Mouse (Mus musculus): ENCODE measurements at regions not wholly inside any gene's neighbourhood (a gene's known extent, or its start where the extent isn't known, plus 50 kb on each side); places are given as distances from the start of the nearest gene placed in this dataset.

- DNase-seq, result no peak
These were observed 133.2 kb downstream of the Lpin1 start for GRCm38 (mm10) chr12:16477572-16477971.

DNA sequence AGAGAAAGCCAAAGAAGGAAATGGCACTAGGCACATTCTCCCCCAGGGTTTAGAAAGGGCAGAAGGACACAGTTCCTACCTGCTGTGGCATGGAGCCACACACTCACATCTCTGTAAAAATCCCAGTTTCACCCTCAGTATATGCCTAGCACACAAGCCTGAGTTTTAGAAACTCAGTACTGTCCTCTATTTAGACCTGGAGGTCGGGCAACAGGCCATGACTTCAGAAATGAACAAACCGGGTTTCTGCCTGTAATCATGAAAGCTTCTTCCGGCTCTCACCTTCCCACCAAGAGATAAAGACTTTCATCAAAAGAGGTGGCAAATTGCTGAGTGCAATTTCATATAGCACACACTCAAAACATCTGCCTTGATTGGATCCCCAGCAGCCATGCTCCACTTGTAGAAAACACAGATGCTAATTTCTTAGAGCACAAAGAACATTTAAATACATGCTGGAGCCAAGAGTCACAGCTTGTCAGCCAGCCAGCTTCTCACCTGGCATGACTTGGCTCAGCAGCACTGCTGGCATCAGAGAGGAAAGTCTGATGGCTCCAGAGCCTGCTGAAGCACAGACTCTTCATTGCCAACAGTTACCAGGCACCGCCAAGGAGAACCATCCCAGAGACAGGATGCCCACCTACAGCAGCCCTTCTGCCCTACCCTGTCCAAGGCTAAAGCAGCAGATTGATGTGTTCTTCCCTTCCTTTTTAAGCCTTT, 136.2 kb downstream of the Lpin1 start:
- peak; percentile 82 for DNase-seq

GRCm38 (mm10) chr12:16457419-16457818, 153.3 kb downstream of the Lpin1 start:
- DNase-seq, result no peak

DNA sequence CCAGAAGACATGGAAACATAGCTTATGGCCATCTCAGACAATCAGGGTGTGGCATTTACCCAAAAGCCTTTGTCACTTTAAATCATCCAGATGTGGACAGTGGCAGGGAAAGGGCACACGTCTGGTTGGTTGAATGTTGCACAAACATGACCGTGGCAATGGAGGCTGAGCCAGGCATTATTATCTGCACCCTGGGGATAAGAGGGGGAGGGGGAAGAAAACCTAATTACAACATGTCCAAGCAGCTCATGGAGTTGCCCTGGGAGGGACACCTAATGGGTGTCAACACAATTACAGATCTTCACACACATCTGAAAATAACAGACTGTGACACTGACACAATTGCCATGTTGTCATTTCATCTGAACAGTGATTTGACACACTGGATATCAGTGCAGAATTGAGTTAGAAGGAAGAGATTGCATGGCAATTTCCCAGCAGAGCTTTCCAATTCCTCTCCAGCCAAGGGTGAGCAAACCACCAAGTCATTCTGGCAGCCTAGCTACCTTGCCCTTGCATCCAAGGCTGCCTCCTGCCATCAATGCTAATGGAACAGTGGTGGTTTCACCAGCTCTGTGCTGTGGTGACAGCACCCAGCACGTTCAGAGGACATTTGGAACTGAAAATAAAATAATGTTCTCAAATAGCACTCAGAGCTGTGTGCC, 159.9 kb downstream of the Lpin1 start:
- no peak for DNase-seq

DNA sequence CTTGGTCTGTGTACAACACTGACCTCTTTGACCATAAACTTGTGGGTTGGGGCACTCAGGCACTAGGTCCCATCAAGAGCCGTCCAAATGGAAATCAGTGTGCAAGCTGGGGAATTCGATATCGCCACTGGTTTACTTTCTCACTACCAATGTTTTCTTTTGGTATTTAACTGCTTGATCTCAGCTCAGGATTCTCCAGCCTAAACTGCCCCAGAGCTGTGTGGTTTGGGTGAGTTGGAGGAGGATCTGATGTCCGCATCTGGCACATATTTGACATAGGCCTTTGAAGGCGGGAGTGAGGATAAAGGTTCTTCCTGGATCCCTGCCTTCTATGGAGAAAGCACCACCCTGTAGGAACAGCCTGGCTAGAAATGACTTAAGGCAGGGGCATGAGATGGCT, 172.0 kb downstream of the Lpin1 start:
- no peak for DNase-seq

GRCm38 (mm10) chr12:16436961-16437360, 173.8 kb downstream of the Lpin1 start:
- peak in 1 of 2 experiments; percentile 3 for DNase-seq

GRCm38 (mm10) chr12:16436255-16436654, 174.5 kb downstream of the Lpin1 start:
- no peak for DNase-seq

- DNase-seq, result peak; percentile 70
These were observed 176.0 kb downstream of the Lpin1 start for GRCm38 (mm10) chr12:16434739-16435138.

DNA sequence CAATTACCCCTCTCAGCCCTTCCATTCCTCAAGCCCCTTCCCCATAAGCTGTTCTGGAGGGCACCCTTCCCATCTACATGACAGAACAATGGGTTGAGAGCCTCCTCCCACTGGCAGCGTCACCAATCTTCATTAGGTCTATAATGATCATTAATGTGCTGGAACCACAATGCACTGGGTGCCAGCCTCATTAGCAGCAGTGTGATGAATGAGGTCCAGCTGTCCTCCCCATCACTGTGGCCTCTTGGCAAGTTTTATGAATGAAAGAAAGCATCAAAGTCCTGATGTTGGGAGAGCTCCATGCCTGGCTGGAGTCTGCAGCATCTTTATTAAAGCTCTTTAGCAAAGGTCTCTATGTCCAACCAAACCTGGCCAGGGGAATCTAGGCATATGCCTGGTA, 176.5 kb downstream of the Lpin1 start:
- DNase-seq, result peak; percentile 2 to 9

GRCm38 (mm10) chr12:16425980-16426379, 184.8 kb downstream of the Lpin1 start:
- no peak for DNase-seq

GRCm38 (mm10) chr12:16424526-16424925, 186.2 kb downstream of the Lpin1 start:
- DNase-seq, result no peak

GRCm38 (mm10) chr12:16395720-16396119, 215.0 kb downstream of the Lpin1 start:
- no peak for DNase-seq

DNA sequence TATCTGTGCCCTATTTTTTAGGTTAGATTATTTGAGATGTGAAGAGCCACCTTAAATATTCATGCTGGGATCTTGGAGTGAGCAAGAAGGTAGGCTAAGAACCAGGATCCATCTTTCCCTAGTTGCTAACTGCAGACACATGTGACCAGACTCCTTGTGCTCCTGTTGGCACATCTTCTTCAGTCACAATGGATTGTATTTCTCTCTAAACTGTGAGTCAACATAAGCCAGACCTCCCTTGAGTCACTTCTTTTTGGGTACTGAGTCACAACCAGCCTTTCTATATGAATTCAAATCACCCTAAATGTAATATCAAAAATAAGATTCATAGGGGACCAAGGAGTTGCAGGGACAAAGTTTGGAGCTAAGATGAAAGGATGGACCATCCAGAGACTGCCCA, 217.9 kb downstream of the Lpin1 start:
- no peak for DNase-seq

DNA sequence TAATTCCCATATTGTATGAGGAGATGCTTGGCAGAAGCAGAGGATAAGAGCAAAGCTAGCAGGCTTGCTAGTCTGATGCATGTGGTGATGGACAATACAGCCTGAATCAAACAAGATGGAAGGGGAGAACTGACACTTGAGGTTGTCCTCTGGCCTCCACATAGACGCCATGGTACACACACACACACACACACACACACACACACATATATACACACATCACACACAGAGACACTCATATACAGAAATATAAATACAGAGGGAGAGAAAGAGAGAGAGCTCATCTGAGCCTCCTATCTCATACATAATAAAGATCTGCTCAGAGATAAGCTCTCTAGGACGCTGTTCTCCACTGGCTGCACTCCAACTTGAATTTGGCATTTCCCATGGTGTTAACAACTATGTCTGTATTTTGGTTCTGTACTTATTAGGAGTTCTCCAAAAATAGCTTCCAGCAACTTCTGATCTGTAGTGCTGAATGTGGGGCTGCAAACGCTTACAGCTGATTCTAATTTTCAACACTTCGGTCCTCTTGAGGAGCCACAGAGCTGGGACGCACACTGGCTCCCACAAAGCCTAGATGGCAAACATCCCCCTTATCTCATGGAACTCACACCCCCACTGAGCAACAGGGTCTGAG, 219.0 kb downstream of the Lpin1 start:
- DNase-seq, result no peak

DNA sequence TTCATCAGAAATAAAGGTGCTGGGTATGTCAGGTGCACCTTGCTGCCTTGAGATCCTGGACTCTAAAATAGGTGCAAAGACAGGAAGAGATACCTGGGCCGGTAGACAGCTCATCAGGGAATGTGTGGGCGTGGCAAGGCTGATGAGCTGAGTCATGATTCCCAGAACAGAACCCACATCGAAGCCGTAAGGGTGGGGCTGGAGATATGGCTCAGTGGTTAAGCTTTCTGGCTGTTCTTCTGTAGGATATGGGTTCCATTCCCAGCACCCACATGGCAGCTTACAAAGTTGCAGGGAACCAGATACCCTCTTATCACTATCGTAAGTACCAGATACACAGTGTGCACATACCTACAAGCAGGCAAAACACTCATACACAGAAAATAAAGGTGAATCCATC, 219.6 kb downstream of the Lpin1 start:
- DNase-seq, result no peak

DNA sequence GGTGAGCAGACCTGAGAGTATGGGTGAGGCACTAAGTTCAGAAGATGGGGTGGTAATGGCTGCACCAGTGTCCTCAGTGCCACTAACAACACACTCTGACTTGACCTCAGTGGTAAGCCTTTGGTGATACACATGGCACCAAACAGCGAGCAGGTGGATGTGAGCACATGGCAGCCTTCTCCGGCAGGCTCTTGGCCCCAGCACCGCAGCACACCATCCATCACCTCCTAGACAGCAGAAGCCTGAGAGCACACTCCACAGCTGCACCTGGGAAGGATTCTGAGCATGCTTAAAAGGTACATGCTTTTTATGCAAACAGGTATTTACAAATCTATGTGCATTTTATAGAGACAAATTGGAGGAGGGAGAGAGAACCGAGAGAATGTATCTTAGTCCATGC, 223.7 kb downstream of the Lpin1 start:
- no peak for DNase-seq

GRCm38 (mm10) chr12:16384396-16384795, 226.4 kb downstream of the Lpin1 start:
- no peak for DNase-seq

GRCm38 (mm10) chr12:16383499-16383935, 227.2 kb downstream of the Lpin1 start:
- DNase-seq, result no peak

DNA sequence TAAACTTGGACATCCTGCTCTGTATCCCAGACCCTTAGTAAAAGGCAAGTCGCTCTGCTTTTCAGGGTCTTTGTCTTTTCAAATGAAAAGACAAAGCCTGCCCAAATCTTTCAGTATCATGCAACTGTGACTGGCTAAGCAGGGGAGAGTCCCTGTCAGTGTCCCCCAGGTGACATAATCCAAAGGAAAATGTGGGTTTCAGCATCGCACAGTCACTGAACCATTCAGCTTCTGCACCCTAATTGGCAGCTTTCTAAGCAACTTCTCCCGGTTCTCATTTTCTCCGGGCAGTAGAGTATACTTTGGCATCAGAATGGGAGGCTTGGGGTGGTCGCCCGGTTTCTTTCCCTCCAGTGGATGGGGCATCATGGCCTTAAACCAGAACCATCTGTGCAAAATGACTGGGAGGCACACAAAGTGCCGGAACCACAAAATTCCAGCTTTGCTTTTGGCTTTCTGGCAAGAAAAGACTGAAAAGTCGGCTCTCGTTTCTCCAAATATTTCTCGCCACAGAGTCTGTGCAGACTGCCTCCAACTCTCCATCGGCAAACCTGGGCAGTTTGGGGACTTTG, 228.3 kb downstream of the Lpin1 start:
- DNase-seq, result no peak

GRCm38 (mm10) chr12:16381026-16381425, 229.7 kb downstream of the Lpin1 start:
- DNase-seq, result no peak

DNA sequence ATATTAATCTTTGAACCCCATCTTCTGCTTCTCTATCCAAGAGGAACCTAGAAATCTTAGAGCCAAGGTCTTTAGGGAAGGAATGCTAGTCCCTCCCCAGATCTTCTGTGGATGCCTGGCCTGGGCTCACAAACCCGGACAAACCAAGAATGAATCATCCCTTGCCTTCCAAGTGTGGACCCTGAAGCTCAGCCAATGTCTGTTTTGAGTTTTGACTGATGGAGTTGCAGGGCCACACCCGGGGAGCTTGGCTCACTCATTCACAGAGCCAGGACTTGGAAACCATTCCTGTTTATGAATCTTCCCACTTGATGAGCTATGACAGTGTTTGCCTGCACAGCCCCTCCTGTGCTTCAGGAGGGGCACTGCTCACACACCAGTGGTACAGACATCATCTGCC, 230.4 kb downstream of the Lpin1 start:
- DNase-seq, result no peak

GRCm38 (mm10) chr12:16379415-16379814, 231.4 kb downstream of the Lpin1 start:
- DNase-seq, result no peak

DNA sequence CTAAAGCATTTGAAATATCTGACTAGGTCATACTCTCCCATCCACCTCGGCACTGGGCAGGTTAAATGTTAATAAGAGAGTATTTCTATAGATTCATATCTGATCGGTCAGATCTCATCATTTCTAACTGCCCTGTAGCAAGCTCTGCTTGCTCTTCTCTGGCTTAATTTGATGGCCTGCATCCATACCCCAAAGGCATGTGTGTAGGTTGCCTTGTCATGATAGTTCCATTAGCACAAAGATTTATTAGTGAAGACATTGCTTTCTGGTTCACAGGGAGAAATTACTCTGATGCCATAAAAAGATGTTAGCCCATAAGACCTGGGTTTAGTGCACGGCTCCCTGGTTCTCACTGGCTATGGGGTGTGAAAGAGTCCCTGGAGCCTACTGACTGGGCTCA, 232.3 kb downstream of the Lpin1 start:
- no peak for DNase-seq
